Mouse (Mus musculus) liver, postnatal 0 days (tissue): ENCODE results near the gene Lst1. TPM values are rescaled to one million over a fixed set of nuclear protein-coding genes. Genes with fewer than 3 reads are reported as not detected.

Experiments
- ATAC-seq: fragments of 200-750 bp; cut with Nextera tagmentation; 2 replicates; pipeline ENCODE4 v1.8.0; 2017; ENCODE audit warnings: mild to moderate bottlenecking, moderate library complexity
- DNase-seq: peaks from one replicate; pipeline ENCODE4 v3.0.0-alpha.2; 2016
- H3K27ac ChIP-seq: fragments of 300-500 bp; sonication (generic); 2 replicates; pipeline ENCODE4 v1.5.1; 2014; ENCODE audit warnings: antibody characterized with exemption, moderate library complexity, mild to moderate bottlenecking, low read depth
- H3K27me3 ChIP-seq: fragments of 300-500 bp; sonication (generic); 2 replicates; pipeline ENCODE4 v1.6.1; 2014; ENCODE audit warnings: low read length, control low read depth, mixed read lengths; ENCODE audit not compliant: insufficient read depth
- H3K36me3 ChIP-seq: fragments of 300-500 bp; sonication (generic); replicated peaks from 2 replicates; pipeline ENCODE4 v1.6.1; 2014; ENCODE audit warnings: mild to moderate bottlenecking, control low read depth, low read length, moderate library complexity, mixed read lengths; ENCODE audit not compliant: insufficient read depth
- H3K4me1 ChIP-seq: fragments of 300-500 bp; sonication (generic); 2 replicates; pipeline ENCODE4 v1.6.1; 2014; ENCODE audit warnings: antibody characterized with exemption, mild to moderate bottlenecking, control low read depth; ENCODE audit not compliant: insufficient read depth
- H3K4me2 ChIP-seq: fragments of 300-500 bp; sonication (generic); 2 replicates; pipeline ENCODE4 v1.6.1; 2014; ENCODE audit warnings: low read depth, mild to moderate bottlenecking, low read length, moderate library complexity, mixed read lengths
- H3K4me3 ChIP-seq: fragments of 300-500 bp; sonication (generic); 2 replicates; pipeline ENCODE4 v1.5.1; 2014; ENCODE audit warnings: low read depth, low read length
- H3K9ac ChIP-seq: fragments of 300-500 bp; sonication (generic); replicated peaks from 2 replicates; pipeline ENCODE4 v1.6.1; 2014; ENCODE audit warnings: mild to moderate bottlenecking, moderate library complexity
- H3K9me3 ChIP-seq: fragments of 300-500 bp; sonication (generic); 2 replicates; pipeline ENCODE4 v1.6.1; 2016; ENCODE audit warnings: mild to moderate bottlenecking, control low read depth, low read length, mixed read lengths
- CTCF ChIP-seq: sonication (generic); IDR thresholded peaks from 2 replicates; pipeline ENCODE4 v1.5.1; 2016; ENCODE audit warnings: antibody characterized with exemption, low read depth
- EP300 ChIP-seq: IDR thresholded peaks from 2 replicates; pipeline ENCODE4 v1.6.1; 2016; ENCODE audit warnings: antibody characterized with exemption, low read depth, mild to moderate bottlenecking
- WGBS: fragments of 180-500 bp; shearing (Covaris S2); extraction: QIAGEN DNeasy Blood & Tissue Kit; methylation state at CpG from one replicate; pipeline ENCODE4 v1.1.7; 2014; ENCODE audit not compliant: insufficient replicate concordance; 5-methylcytosine and 5-hydroxymethylcytosine counted together
- polyA plus RNA-seq: library from polyadenylated mRNA; unstranded; fragments of >200 nt; fragmentation: Nextera tagmentation; extraction: Ambion mirVana; gene quantifications from 2 replicates; pipeline ENCODE4 v1.2.1, GENCODE M21; 2015

The Lst1 gene
- polyA plus RNA-seq, 1 experiment from 2014 or later: 44.2 TPM

DNA sequence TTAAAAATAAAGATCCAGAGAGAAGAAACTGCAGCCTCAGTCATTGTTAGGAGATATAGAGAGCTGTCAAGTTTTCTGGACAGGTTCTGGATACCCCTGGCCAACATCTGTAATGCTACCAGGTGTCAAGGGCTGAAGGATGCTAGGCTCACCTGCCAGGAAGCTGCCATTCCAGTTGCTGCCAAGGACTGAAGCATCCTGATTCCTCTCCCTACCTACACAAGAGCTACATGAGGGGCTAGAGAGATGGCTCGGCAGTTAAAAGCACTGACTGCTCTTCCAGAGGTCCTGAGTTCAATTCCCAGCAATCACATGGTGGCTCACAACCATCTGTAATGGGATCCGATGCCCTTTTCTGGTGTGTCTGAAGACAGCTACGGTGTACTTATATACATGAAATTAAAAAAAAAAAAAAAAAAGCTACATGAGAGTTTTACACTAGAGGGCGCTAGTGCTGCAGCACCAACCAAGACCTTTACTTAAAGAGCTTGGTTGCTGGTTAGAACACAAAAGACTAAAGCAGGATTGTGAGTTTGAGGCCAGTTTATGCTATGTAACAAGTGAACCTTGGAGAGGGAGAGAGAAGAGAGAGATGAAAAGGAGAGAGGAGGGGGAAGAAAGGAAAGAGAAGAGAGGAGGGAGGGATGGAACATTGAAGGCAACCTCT is 19.6 kb downstream of the Lst1 start:
- no peaks in the 10 kb centered on the region for H3K9me3 ChIP-seq
- DNase-seq (no peak), ATAC-seq (no peak)
- no peak overlapping the region for H3K4me3 ChIP-seq
- TF ChIP-seq EP300: no peak
- TF ChIP-seq CTCF: peak; percentile 79
- H3K27ac ChIP-seq: no peak overlapping the region
- no peak overlapping the region for H3K9ac ChIP-seq
- 13% methylated on average over 4 of the region's 4 CpGs for WGBS
- H3K27me3 ChIP-seq: no peaks in the 10 kb centered on the region
- H3K4me2 ChIP-seq: no peak overlapping the region
- no peaks in the 10 kb centered on the region for H3K36me3 ChIP-seq
- H3K4me1 ChIP-seq: peaks cover 11% of the 10 kb centered on the region

DNA sequence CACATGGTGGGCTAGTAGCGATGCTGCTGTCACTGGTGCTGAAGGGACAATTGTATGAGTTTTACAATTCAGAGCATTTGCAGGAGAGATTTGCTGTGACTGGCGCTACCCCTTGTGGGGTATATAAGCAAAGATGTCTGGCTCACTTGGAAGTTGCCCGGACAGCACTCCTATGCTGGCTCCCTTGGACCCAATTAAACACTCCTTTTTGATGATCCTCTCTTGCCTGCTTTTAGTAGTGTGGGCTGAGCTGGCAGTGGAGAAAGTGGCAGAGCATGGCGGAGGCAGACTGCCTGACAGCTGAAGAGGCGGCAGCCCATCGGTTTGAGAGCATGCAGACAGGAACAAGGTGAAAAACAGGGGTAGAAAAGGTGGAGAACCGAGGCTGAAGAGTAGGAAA is 20.4 kb downstream of the Lst1 start:
- Histone ChIP-seq H3K27ac (no peak overlapping the region), H3K4me1 (peaks cover 17% of the 10 kb centered on the region)

DNA sequence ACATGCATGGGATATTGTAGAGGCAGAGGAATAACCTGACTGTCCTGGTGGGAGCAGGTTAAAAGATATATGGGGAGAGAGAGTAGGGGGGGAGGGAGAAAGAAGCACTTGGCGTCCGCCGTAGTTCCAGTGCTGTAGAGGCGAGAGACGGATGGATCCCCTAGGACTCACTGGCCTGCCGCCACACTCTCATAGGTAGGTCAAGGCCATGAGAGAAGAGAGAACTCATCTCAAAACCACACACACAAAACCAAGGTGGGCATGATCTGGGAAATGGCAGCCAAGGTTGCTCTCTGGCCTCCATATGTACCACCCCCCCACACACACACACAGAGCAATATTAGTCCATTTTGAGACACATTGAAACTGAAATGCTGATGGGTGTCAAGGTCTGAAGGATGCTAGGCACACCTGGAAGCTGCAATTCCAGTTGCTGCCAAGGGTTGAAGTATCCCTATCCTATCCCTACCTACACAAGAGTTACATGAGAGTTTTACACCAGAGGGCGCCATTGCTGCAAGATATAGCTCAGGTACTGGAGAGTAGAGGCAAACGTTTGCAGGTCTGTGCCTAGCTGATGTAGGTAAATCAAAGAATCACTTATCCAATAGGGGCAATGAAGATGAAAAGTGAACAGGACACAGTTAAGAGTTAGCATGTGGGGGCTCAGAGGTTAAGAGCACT is 21.7 kb downstream of the Lst1 start:
- H3K27me3 ChIP-seq: no peaks in the 10 kb centered on the region
- H3K27ac ChIP-seq: no peak overlapping the region
- H3K4me3 ChIP-seq: no peak overlapping the region
- TF ChIP-seq CTCF (peak; percentile 85), EP300 (no peak)
- H3K9me3 ChIP-seq: no peaks in the 10 kb centered on the region
- H3K4me1 ChIP-seq: peaks cover 21% of the 10 kb centered on the region
- ATAC-seq (no peak), DNase-seq (peak; percentile 68)
- WGBS: 68% methylated on average over 8 of the region's 8 CpGs
- H3K4me2 ChIP-seq: 0 out of 2 replicates have a peak overlapping the region, but pooled peaks have one; percentile 92
- no peak overlapping the region for H3K9ac ChIP-seq
- peaks cover 9% of the 10 kb centered on the region for H3K36me3 ChIP-seq

More for the DNA sequence above, 20.4 kb downstream of the Lst1 start:
- WGBS: 77% methylated on average over 7 of the region's 7 CpGs
- H3K27me3 ChIP-seq: no peaks in the 10 kb centered on the region
- ATAC-seq: no peak
- H3K9me3 ChIP-seq: no peaks in the 10 kb centered on the region
- H3K4me3 ChIP-seq: no peak overlapping the region
- H3K9ac ChIP-seq: no peak overlapping the region
- no peaks in the 10 kb centered on the region for H3K36me3 ChIP-seq
- DNase-seq: no peak
- TF ChIP-seq CTCF: no peak
- no peak for TF ChIP-seq EP300
- H3K4me2 ChIP-seq: no peak overlapping the region

DNA sequence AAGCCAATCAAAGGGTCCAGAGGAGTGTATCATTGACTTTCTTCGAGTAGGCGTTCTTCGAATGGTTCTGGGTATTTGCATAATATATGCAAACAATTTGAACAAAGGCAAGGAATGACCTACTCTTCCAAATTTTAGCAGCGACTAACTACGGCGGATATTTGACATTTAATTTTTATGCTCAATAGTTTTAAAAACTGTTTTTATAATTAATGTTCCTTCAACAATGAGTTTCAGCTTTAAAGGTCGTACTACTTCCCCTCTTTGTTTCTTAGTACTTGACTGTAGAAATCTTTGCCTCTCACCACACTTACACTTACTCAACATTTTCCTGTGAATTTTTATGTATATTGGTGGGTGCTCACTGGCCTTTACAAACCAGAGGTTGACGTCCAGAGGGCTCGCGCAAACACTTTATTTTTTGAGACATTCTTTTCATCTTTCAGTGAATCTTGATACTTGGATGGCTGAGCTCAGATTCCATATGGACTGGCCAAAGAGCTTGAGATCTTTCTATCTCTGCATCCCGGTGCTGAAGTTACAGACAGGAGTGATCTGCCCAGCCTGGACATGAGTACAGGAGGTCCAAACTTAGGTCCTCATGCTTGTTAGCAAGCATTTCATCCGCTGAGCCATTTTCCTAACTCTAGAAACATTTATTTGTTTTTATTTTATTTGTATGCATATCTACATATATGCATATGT is 22.6 kb downstream of the Lst1 start:
- H3K36me3 ChIP-seq: peaks cover 18% of the 10 kb centered on the region
- ATAC-seq (no peak), DNase-seq (no peak)
- peaks cover 21% of the 10 kb centered on the region for H3K4me1 ChIP-seq
- no peaks in the 10 kb centered on the region for H3K27me3 ChIP-seq
- peak overlapping the region; percentile 92 for H3K4me2 ChIP-seq
- H3K27ac ChIP-seq: peak overlapping the region; percentile 94
- H3K9ac ChIP-seq: peak overlapping the region; percentile 39
- no peaks in the 10 kb centered on the region for H3K9me3 ChIP-seq
- TF ChIP-seq EP300 (no peak), CTCF (no peak)
- WGBS: 26% methylated on average over 12 of the region's 12 CpGs
- H3K4me3 ChIP-seq: peak overlapping the region; percentile 85

DNA sequence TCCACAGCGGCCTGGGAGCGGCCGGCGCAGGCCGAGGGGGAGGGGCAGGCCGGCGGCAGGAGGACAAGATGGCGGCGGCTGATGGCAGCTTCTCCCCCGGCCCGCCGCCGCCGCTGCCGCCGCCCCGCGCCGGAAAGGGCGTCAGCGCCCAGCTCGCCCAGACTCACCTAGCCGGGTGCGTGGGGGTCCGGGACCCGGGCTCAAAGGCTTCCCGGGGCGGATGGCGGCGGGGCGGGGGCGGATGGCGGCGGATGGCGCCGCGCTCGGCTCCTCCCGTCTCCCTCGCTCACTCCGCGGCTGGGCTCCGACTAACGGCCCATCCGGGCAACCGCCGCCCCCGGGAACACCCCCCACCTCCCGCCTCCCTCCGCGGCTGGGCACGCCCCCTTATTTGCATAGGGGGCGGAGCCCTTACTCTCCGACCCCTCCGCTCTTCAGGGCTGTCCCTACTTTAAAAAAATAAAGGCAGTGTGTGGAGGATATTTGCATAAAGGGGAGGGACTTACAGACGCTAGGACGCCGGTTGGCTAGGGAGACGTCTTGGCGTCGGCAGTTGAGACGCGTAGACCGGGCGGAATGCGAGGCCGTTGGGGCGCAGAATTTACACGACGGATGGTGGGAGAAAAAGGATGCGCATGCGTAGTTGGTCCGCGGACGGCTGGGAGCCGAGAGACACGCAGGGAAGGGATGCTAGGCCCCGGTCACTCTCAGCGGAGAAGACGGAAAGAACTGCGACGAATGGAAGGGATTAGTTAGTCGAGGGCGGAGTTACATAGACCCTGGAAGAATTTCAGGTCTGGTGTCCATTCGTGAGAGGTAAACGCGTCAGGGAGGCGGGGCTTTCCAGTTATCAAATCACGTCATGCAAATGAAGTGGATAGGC is 23.4 kb downstream of the Lst1 start, which contains the start of gene Prrc2a:
Prrc2a (minus strand) TSS at position 330 of the 883 bp plus-strand sequence.
- ATAC-seq (peak; percentile 95), DNase-seq (peak; percentile 96)
- Histone ChIP-seq H3K36me3 (peaks cover 26% of the 10 kb centered on the region), H3K4me3 (peak within 1 kb of the TSS; percentile 85), H3K4me2 (peak within 1 kb of the TSS; percentile 92), H3K9me3 (no peaks in the 10 kb centered on the region), H3K27ac (peak within 1 kb of the TSS; percentile 94), H3K4me1 (peaks cover 21% of the 10 kb centered on the region), H3K27me3 (no peaks in the 10 kb centered on the region), H3K9ac (peak within 1 kb of the TSS; percentile 96)
- peak; percentile 39; the same call in 1 of the 2 replicates for TF ChIP-seq EP300
- TF ChIP-seq CTCF: no peak
- WGBS: under 1% methylated on average over 60 of the region's 89 CpGs
